27 mouse cellular contexts compared by ENCODE assay signal in genomic region chr2:69170395-69171077, GRCm38 (mm10). TPM values are rescaled to one million over a fixed set of nuclear protein-coding genes. Genes with fewer than 3 reads are reported as not detected.
DNase-seq lines count a peak whose midpoint lies in the region; ATAC-seq and TF ChIP-seq lines count a peak whose summit lies in the region.
"Had no signal": no experiment of that assay in that cellular context is flagged by ENCODE, and none has a peak within 500 bp of the region (broad histone marks: within the 10 kb centered on the region; RNA-seq: fewer than 3 reads in every experiment).

No protein-coding gene starts in this region.

- H3K4me3 ChIP-seq in layer of hippocampus, adult 2 months: no peak overlapping the region
- H3K4me3 ChIP-seq in neural tube, embryonic 15.5 days (replicated peaks): no peak overlapping the region
- H3K4me3 ChIP-seq: embryonic facial prominence, embryonic 15.5 days; heart, adult 2 months; heart, embryonic 15.5 days; liver, embryonic 15.5 days; midbrain, embryonic 15.5 days had no signal

- TF ChIP-seq CTCF in layer of hippocampus, adult 2 months (conservative IDR thresholded peaks at IDR 0.05): no peak

- no peak for DNase-seq in frontal cortex, postnatal 10 days (ENCODE audit: low spot score in 2 of 2)
- DNase-seq in layer of hippocampus, adult 2 months (ENCODE audit: low spot score in 2 of 2): no peak
- DNase-seq in layer of hippocampus, adult 11-12 months (ENCODE audit: low spot score): no peak
- DNase-seq in kidney, postnatal 14 days: peak; percentile 35
- DNase-seq in left cerebral cortex, adult 8-10 months (ENCODE audit: low spot score in 2 of 2): no peak
- DNase-seq: adrenal gland, postnatal 14 days; cerebellum, adult 11 months; cerebellum, postnatal 14 days; gastrocnemius, postnatal 10 days; heart, adult 2 months; heart, postnatal 4 days; thymus, postnatal 14 days had no signal

- H3K9ac ChIP-seq in neural tube, embryonic 15.5 days (replicated peaks): no peak overlapping the region
- H3K9ac ChIP-seq: embryonic facial prominence, embryonic 15.5 days; heart, embryonic 15.5 days; liver, embryonic 15.5 days; midbrain, embryonic 15.5 days had no signal

- H3K4me2 ChIP-seq in neural tube, embryonic 15.5 days: no peak overlapping the region
- H3K4me2 ChIP-seq: embryonic facial prominence, embryonic 15.5 days; heart, embryonic 15.5 days; liver, embryonic 15.5 days; midbrain, embryonic 15.5 days had no signal

- H3K9me3 ChIP-seq in neural tube, embryonic 15.5 days (replicated peaks): no peaks in the 10 kb centered on the region
- H3K9me3 ChIP-seq: embryonic facial prominence, embryonic 15.5 days; G1E; heart, embryonic 15.5 days; liver, embryonic 15.5 days; midbrain, embryonic 15.5 days had no signal

- no peaks in the 10 kb centered on the region for H3K4me1 ChIP-seq in neural tube, embryonic 15.5 days
- H3K4me1 ChIP-seq: embryonic facial prominence, embryonic 15.5 days; heart, embryonic 15.5 days; liver, embryonic 15.5 days; midbrain, embryonic 15.5 days had no signal

- peak overlapping the region; percentile 50 for H3K27ac ChIP-seq in layer of hippocampus, adult 2 months
- no peak overlapping the region for H3K27ac ChIP-seq in neural tube, embryonic 15.5 days (replicated peaks)
- H3K27ac ChIP-seq: embryonic facial prominence, embryonic 15.5 days; heart, adult 2 months; heart, embryonic 15.5 days; hindbrain, postnatal 0 days; liver, embryonic 15.5 days; midbrain, embryonic 15.5 days had no signal

- H3K36me3 ChIP-seq in neural tube, embryonic 15.5 days: no peaks in the 10 kb centered on the region
- H3K36me3 ChIP-seq: embryonic facial prominence, embryonic 15.5 days; G1E; heart, embryonic 15.5 days; liver, embryonic 15.5 days; midbrain, embryonic 15.5 days had no signal

- WGBS in neural tube, embryonic 15.5 days: 34% methylated on average over 9 of the region's 9 CpGs

- no peaks in the 10 kb centered on the region for H3K27me3 ChIP-seq in neural tube, embryonic 15.5 days (replicated peaks)
- H3K27me3 ChIP-seq: embryonic facial prominence, embryonic 15.5 days; heart, embryonic 15.5 days; liver, embryonic 15.5 days; midbrain, embryonic 15.5 days had no signal

- ATAC-seq in frontal cortex, adult (ENCODE audit: low TSS enrichment): peak; percentile 44; the same call in 1 of the 2 replicates
- peak; percentile 59; the same call in 1 of the 2 replicates for ATAC-seq in neural tube, embryonic 15.5 days (ENCODE audit: low FRiP score)
- ATAC-seq: activated CD4-positive, CD25-positive, alpha-beta regulatory T cell, adult 4 months; hindbrain, postnatal 0 days; intestine, postnatal 0 days; lung, postnatal 0 days; midbrain, embryonic 15.5 days had no signal

RNA-seq across cellular contexts. Expression of gene Nostrin, which starts 34.9 kb away (rescaled TPM):
- total RNA-seq in layer of hippocampus, adult 2 months (2021): 1 to 10 TPM; 4.2 to 4.8 TPM
- polyA plus RNA-seq in neural tube, embryonic 15.5 days (2015; fragmentation: Nextera tagmentation; extraction: Ambion mirVana): 2.0 and 3.0 TPM in 2 replicates
- 1 to 10 TPM; 4.1 to 4.5 (median 4.3) TPM for total RNA-seq in left cerebral cortex, adult 8-10 months (2022)
- polyA plus RNA-seq: G1E had no signal

RNA-seq across cellular contexts. Expression of gene Spc25, which starts 35.5 kb away (rescaled TPM):
- 1 to 10 TPM in 1 of 2 experiments, under 1 TPM in 1; 0.71 to 1.2 TPM for total RNA-seq in layer of hippocampus, adult 2 months (2021)
- polyA plus RNA-seq in neural tube, embryonic 15.5 days (2015; fragmentation: Nextera tagmentation; extraction: Ambion mirVana): 22.6 and 52.1 TPM in 2 replicates
- total RNA-seq in left cerebral cortex, adult 8-10 months (2022): 1 to 10 TPM in 1 of 4 experiments, under 1 TPM in 3; 0.56 to 2.6 (median 0.74) TPM

RNA-seq across cellular contexts. Expression of gene G6pc2, which starts 40.3 kb away (rescaled TPM):
- not detected for total RNA-seq in layer of hippocampus, adult 2 months (2021)
- polyA plus RNA-seq in neural tube, embryonic 15.5 days (2015; fragmentation: Nextera tagmentation; extraction: Ambion mirVana): 0.19 and 0.31 TPM in 2 replicates
- not detected for total RNA-seq in left cerebral cortex, adult 8-10 months (2022)
- total RNA-seq: adrenal gland, postnatal 14 days; G1E; gastrocnemius, postnatal 10 days; heart, adult 2 months; heart, postnatal 4 days; layer of hippocampus, postnatal 10 days; left cerebral cortex, postnatal 14 days; megakaryocyte progenitor cell, adult 5-6 weeks had no signal
- polyA plus RNA-seq: activated CD4-positive, CD25-positive, alpha-beta regulatory T cell, adult 4 months; embryonic facial prominence, embryonic 15.5 days; G1E; heart, adult 2 months; heart, embryonic 15.5 days; intestine, postnatal 0 days; liver, embryonic 15.5 days; lung, postnatal 0 days; midbrain, embryonic 15.5 days; small intestine, adult 2 months had no signal
